Mouse (Mus musculus) kidney, adult 2 months (tissue): ENCODE measurements around the gene Hist1h1d.

ENCODE experiments used
- CTCF ChIP-seq: fragments of 200-500 bp; conservative IDR thresholded peaks from 2 replicates; pipeline ENCODE4 v1.5.1; 2011; ENCODE audit warnings: low read depth, mild to moderate bottlenecking, control low read depth, low read length, moderate library complexity, mixed read lengths; ENCODE audit not compliant: insufficient read depth, insufficient read length
- POLR2A ChIP-seq: fragments of 200-500 bp; IDR thresholded peaks from one replicate; pipeline ENCODE4 v1.6.1; 2011; ENCODE audit warnings: low read depth, low read length, control low read depth

GRCm38 (mm10) chr13:23554393-23554792 is 1.3 kb downstream of the Hist1h1d start:
- no peak for TF ChIP-seq CTCF
- no peak for TF ChIP-seq POLR2A
